Mouse (Mus musculus): ENCODE measurements around the gene Zbtb9. TPM values are rescaled to one million over a fixed set of nuclear protein-coding genes. Genes with fewer than 3 reads are reported as not detected.

Zbtb9 gene
- polyA plus RNA-seq, 1 experiment from 2014 or later, result 17.6 TPM

DNA sequence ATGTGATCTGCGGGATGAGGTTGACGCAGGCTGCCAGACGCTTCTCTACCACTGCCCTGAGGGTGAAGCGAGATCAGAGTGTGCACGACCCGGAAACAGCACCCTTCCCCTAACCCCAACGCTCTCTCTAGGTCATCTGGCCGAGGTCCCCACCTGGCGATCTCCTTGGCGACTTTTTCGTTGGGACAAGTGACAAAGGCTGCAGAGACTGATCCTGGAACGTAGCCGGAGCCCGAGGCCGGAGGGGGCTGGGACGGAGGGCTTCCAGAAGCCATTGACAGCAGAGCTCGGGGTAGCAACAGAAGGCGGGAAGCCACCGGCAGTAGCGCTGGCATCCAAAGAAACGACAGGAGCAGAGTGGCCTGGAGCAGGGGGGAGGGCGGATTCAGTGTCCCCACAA is 34.2 kb upstream of the Zbtb9 start:
- H3K4me3 ChIP-seq, result peak overlapping the region; percentile 47
- peak overlapping the region; percentile 60 for H3K9ac ChIP-seq
- H3K4me2 ChIP-seq (replicated peaks), result peak overlapping the region; percentile 96
- no peaks in the 10 kb centered on the region for H3K9me3 ChIP-seq
- H3K36me3 ChIP-seq, result peaks cover 28% of the 10 kb centered on the region
- peaks cover 48% of the 10 kb centered on the region for H3K4me1 ChIP-seq
- WGBS, result under 1% methylated on average over 22 of the region's 22 CpGs
- peak; percentile 5; the same call in 1 of the 2 replicates for ATAC-seq (ENCODE audit: low FRiP score, low read depth)
- no peak overlapping the region for H3K27ac ChIP-seq
- H3K27me3 ChIP-seq (replicated peaks), result no peaks in the 10 kb centered on the region

DNA sequence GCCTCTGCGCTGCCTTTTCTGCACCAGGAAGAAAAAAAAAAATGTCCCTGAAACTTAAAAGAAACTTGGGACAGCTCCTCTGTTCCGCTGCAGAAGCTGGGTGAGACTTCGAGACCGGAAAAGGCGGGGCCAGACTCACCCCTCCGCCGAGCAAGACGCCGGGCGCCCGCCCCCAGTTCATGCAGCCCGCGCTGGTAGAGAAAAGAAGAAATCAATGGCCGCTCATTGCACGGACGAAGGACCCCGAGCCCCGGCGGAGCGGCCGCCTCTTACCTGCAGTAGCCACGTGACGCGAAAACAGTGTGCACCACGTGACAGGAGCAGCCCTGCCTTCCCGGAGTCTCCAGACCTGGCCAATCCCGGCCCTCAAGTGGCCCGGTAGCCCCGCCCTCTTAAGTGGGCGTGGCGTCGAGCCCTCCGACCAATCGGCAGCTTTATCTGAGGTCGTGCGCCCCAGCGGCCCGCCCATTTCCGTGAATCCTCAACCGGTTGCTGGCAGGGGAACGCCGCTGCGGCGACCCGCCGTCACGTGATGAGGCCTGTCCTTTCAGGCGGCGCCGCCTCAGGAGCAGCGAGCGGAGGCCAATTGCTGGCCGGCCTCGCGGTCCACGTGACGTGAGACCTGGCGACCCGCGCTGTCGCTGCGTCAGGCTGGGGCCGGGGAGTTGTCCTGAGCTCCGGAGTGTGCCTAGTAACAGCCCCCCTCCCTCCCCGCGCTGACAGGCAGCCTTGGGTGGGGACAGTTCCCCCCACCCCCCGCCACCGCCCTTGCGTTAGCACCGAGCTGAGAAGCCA is 33.6 kb upstream of the Zbtb9 start, which contains the start of gene Cuta:
Gene Cuta (minus strand): TSS at position 392 of the 795 bp plus-strand sequence.
- H3K4me2 ChIP-seq (replicated peaks), result peak within 1 kb of the TSS; percentile 96
- H3K36me3 ChIP-seq, result peaks cover 28% of the 10 kb centered on the region
- H3K9me3 ChIP-seq, result no peaks in the 10 kb centered on the region
- H3K9ac ChIP-seq, result peak within 1 kb of the TSS; percentile 78
- H3K27ac ChIP-seq, result peak within 1 kb of the TSS; percentile 93
- H3K27me3 ChIP-seq (replicated peaks), result no peaks in the 10 kb centered on the region
- H3K4me3 ChIP-seq, result peak within 1 kb of the TSS; percentile 47
- peak; percentile 92 for ATAC-seq (ENCODE audit: low FRiP score, low read depth)
- H3K4me1 ChIP-seq, result peaks cover 47% of the 10 kb centered on the region
- WGBS, result under 1% methylated on average over 70 of the region's 70 CpGs

DNA sequence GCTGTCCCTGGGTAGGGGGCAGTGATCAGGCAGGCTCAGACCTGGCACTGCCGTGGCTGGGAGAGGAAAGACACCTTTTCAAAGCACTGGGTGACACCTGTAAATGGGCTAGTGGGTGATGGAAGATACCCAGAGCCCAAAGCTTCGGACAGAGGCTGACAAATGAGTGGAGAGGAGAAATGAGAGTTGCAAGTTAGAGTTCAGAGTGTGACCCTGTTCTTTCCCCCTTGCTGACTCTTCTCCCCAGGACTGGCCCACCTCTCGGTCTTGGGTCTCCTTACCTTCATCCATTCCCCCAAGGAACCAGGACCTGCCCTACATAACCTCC is 33.0 kb upstream of the Zbtb9 start:
- H3K9ac ChIP-seq, result peak overlapping the region; percentile 78
- peak overlapping the region; percentile 93 for H3K27ac ChIP-seq
- no peaks in the 10 kb centered on the region for H3K27me3 ChIP-seq (replicated peaks)
- H3K36me3 ChIP-seq, result peaks cover 24% of the 10 kb centered on the region
- peak overlapping the region; percentile 47 for H3K4me3 ChIP-seq
- H3K9me3 ChIP-seq, result no peaks in the 10 kb centered on the region
- peaks cover 47% of the 10 kb centered on the region for H3K4me1 ChIP-seq
- H3K4me2 ChIP-seq (replicated peaks), result peak overlapping the region; percentile 96
- ATAC-seq (ENCODE audit: low FRiP score, low read depth), result no peak
- 2% methylated on average over 3 of the region's 3 CpGs for WGBS

DNA sequence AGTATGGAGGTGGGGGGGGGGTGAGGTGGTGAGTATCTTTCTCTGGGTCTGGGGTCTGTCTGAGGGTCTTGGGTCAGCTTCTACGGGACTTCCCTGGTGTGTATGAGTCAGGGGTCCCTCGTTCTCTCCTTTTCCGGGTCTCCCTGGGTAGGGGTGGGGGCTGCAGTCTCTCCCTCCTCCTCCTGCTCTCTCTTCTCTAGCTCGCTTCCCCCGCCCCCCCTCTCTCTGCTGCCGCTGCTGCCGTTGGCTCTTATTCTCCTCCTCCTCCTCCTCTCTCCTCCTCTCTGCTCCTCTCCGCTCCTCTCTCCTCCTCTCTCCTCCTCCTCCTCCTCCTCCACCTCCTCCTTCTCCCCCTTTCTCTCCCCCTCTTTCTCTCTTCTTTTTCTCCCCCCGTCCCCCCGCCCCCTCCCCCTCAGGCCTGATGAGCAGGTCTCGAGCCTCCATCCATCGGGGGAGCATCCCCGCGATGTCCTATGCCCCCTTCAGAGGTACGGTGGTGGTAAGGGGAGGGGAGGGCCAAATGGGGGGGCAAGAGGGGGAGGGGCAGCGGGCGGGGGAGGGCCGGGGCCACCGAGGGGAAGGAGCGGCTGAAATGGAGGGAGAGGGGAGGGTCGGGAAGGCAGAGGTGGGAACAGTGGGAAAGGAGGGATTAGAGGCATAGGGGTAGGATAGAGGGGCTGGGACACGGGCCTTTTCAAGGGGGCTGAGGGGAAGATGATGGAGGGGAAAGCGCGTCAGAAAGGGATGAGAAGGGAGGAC is 31.8 kb upstream of the Zbtb9 start, which contains the start of gene Syngap1:
Gene Syngap1 (plus strand): TSS at position 223 of the 759 bp plus-strand sequence.
- Histone ChIP-seq H3K4me1 (peaks cover 58% of the 10 kb centered on the region), H3K9me3 (no peaks in the 10 kb centered on the region), H3K27me3 (replicated peaks) (no peaks in the 10 kb centered on the region), H3K4me2 (replicated peaks) (peak within 1 kb of the TSS; percentile 96), H3K9ac (peak within 1 kb of the TSS; percentile 90), H3K27ac (peak within 1 kb of the TSS; percentile 93), H3K36me3 (peaks cover 12% of the 10 kb centered on the region), H3K4me3 (peak within 1 kb of the TSS; percentile 52)
- 1% methylated on average over 21 of the region's 24 CpGs for WGBS
- ATAC-seq (ENCODE audit: low FRiP score, low read depth), result no peak

DNA sequence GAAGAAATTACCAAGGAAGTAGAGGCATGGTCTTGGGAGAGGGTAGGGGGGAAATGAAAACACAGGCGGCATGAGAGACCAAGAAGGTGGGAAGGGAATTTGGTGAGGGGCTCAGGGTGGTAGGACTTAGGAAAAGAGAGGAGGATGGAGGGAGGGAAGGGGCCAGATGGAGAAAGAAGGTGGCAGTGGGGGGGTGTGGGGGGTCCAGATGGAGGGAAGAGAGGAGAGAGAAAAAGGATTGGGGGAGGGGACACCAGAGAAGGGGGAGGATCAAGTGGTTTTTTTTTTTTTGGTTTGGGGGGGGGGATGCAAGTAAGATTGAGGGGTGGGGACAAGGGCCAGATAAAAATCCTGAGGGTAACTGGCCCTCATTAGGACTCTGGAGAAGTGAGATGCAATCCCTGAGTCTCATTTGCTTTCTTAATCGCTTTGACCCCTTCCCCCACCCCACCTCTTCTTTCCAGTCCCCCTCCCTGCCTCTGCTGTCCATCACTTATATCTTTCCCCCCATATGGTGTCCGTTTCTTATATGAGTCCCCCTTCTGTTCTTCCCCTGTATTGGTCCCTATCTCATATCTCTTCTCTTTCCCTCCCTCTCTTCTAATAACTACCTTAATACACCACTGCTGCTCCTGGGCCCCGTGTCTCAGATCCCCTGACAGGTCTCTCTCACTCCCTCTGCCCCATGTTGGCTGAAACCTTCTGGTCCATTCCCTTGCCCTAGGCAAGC is 31.0 kb upstream of the Zbtb9 start:
- Histone ChIP-seq H3K4me3 (peak overlapping the region; percentile 52), H3K27me3 (replicated peaks) (no peaks in the 10 kb centered on the region), H3K9ac (peak overlapping the region; percentile 90), H3K4me1 (peaks cover 66% of the 10 kb centered on the region), H3K36me3 (peaks cover 5% of the 10 kb centered on the region), H3K4me2 (replicated peaks) (peak overlapping the region; percentile 77), H3K27ac (peak overlapping the region; percentile 79; the same call in 1 of the 2 replicates), H3K9me3 (no peaks in the 10 kb centered on the region)
- ATAC-seq (ENCODE audit: low FRiP score, low read depth), result no peak
- 17% methylated on average over 4 of the region's 4 CpGs for WGBS

DNA sequence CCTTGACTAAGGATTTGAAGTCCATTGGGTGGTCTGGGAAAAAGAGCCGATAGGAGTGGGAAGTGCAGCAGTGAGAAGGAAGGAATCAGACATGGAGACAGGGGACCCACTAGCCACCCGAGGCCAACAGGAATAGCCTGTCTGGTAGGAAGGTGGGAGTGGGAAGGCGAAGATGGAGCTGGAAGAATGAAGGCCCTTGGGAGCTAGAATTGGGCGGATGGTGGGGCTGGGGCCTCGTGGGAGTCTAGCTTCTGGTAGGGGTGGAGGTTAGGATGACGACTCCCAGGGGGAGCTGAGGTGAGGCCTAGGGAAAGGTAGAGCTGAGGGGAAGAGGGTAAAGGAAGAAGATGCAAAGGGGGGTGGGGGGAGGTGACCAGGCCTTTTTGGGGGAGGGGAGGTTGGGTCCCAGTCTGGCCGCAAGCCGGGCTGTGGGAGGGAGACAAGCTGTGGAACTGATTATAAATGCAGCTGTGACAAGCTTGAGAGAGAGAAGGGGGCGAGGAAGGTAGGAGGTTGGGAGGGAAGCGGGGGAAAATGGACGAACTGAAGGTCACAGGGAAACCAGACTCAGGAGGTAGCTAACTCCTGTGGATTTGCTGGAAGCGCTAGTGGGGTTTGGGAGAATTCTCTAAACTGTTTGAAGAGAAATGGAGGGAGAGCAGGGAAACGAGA is 27.0 kb upstream of the Zbtb9 start:
- ATAC-seq (ENCODE audit: low FRiP score, low read depth), result no peak
- peaks cover 76% of the 10 kb centered on the region for H3K4me1 ChIP-seq
- H3K27ac ChIP-seq, result peak overlapping the region; percentile 26; the same call in 1 of the 2 replicates
- H3K27me3 ChIP-seq (replicated peaks), result no peaks in the 10 kb centered on the region
- H3K9ac ChIP-seq, result peak overlapping the region; percentile 64
- no peaks in the 10 kb centered on the region; the same call in 1 of the 2 replicates for H3K36me3 ChIP-seq
- no peaks in the 10 kb centered on the region for H3K9me3 ChIP-seq
- H3K4me3 ChIP-seq, result peak overlapping the region; percentile 37
- 23% methylated on average over 13 of the region's 13 CpGs for WGBS
- peak overlapping the region; percentile 83 for H3K4me2 ChIP-seq (replicated peaks)

DNA sequence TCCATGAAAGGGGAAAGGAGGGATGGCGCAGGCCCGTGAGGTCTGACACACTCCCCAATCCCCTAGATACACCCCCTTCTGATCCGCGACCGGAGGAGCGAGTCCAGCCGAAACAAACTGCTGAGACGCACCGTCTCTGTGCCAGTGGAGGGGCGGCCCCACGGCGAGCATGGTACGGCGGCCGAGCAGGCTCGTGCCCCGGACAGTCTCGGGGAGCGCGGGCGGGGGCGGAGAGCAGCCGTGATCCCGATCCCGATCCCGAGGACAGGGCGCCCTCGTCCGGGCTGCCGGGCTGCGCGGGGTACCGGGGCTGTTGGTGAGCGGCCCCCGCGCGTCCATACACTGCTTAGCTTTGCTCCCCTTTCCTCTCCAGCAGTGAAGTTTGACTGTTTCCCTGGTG is 26.4 kb upstream of the Zbtb9 start:
- WGBS, result 0% methylated on average over 37 of the region's 37 CpGs
- Histone ChIP-seq H3K9me3 (no peaks in the 10 kb centered on the region), H3K4me3 (peak overlapping the region; percentile 37), H3K36me3 (no peaks in the 10 kb centered on the region; the same call in 1 of the 2 replicates), H3K4me1 (peaks cover 76% of the 10 kb centered on the region), H3K27ac (peak overlapping the region; percentile 26; the same call in 1 of the 2 replicates), H3K9ac (peak overlapping the region; percentile 64), H3K27me3 (replicated peaks) (no peaks in the 10 kb centered on the region), H3K4me2 (replicated peaks) (peak overlapping the region; percentile 83)
- no peak for ATAC-seq (ENCODE audit: low FRiP score, low read depth)

DNA sequence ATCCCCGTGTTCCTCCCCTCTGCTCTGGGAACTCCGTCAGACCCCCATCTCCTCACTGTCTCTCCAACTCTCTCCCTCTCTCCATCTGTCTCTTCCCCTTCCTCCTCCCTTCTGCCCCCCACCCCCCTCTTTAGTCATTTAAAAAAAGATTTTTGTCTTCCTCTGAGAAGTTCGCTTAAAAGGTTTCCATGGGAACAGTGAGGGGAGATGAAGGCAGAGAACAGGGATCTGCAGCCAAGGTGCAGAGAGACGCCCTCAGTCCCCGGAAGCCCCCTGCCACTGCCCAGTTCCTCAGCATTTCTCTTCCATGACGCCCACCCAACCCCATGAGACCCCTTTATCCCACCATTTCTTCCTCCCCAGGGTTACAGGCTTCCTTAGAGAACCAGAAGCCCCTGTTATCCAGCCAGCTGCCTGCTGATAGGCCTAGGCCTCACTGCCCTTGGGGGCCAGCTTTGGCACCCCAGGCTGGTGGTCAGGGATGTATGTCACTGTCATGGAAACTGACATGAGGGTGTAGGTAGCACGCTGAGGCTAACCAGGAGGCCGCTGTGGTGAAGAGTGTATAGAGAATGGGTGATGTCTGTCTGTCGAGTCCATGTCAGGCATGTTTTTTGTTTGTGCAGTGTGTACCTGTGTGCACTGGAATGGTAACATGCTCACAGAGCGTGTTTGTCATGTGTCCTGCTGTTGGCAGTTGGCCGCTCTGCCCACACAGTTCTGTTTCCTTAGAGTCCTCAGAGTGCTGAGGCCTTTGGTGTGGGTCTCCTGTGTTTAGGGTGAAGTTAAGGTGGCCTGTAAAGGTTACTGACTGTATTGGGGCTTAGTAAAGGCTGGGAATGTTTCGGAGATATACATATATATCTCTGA is 25.5 kb upstream of the Zbtb9 start:
- no peak overlapping the region for H3K4me3 ChIP-seq
- peaks cover 76% of the 10 kb centered on the region for H3K4me1 ChIP-seq
- H3K27me3 ChIP-seq (replicated peaks), result no peaks in the 10 kb centered on the region
- 36% methylated on average over 12 of the region's 12 CpGs for WGBS
- 0 out of 2 replicates have a peak overlapping the region, but pooled peaks have one; percentile 22 for H3K9ac ChIP-seq
- H3K9me3 ChIP-seq, result no peaks in the 10 kb centered on the region
- no peak overlapping the region for H3K27ac ChIP-seq
- no peaks in the 10 kb centered on the region; the same call in 1 of the 2 replicates for H3K36me3 ChIP-seq
- ATAC-seq (ENCODE audit: low FRiP score, low read depth), result no peak
- peak overlapping the region; percentile 83 for H3K4me2 ChIP-seq (replicated peaks)

DNA sequence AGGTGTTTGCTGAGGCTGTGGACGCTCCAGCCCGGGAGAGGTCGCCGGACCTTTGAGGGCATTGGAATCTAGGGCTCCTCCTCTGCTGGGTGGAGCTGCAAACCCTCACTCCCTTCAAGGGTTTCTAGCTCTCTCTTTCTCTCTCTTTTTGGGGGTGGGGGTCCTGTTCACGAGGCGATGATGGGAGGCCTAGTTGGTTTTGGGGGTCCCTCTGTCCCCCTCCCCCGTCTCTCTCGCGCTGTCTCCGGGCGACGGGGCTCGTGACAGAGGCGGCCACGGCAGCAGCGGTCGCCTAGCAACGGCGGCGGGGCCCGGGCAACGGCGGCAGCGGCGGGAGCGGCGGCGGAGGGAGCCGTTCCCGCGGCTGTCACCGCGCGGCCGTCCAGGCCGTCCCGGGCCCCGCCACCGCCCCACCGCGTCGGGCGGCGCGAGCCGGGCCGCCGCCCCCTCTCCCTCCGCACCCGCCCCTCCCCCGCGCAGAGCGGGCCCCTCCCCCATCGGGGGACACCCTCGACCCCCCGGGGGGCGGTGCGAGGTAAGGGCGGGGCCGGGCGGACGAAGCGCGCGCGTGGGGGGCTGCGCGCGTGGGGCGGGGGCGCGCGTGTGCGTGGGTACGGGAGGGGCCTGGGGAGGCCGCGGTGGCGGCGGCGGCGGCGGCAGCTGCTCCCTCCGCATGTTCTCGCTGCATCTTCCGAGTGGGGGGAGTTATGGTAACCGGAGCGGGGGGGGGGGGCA is 24.5 kb upstream of the Zbtb9 start:
- no peaks in the 10 kb centered on the region for H3K9me3 ChIP-seq
- peak overlapping the region; percentile 100 for H3K4me2 ChIP-seq (replicated peaks)
- H3K27me3 ChIP-seq (replicated peaks), result peaks cover 6% of the 10 kb centered on the region; the same call in 1 of the 2 replicates
- no peak for ATAC-seq (ENCODE audit: low FRiP score, low read depth)
- H3K27ac ChIP-seq, result peak overlapping the region; percentile 81
- WGBS, result 1% methylated on average over 67 of the region's 87 CpGs
- peak overlapping the region; percentile 83 for H3K4me3 ChIP-seq
- H3K4me1 ChIP-seq, result peaks cover 82% of the 10 kb centered on the region
- H3K36me3 ChIP-seq, result no peaks in the 10 kb centered on the region; the same call in 1 of the 2 replicates
- peak overlapping the region; percentile 90 for H3K9ac ChIP-seq

DNA sequence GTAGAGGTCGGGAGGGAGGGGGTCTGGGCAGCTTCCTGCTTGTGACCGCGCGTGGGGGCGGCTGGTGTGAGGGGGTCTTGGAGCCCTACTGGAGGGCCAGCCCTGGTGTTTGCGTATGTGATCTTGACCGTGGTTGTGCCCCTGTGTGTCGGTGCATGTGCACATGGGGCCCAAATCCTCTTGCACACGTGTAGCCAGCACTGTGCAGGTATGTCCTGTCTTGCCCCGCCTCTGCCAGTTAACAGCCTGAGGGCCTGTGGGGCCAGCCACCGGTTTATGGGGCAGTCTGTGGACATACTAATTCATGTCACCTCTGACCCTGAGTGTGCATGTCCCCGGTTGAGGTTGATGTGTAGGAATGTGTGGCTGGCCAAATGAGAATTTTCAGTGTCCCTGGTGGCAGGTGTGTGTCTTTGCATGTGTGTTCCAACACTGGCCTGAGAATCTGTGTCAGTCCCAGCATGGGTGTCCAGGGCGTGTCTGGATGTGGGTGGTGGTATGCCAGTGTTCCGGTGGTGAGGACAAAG is 23.9 kb upstream of the Zbtb9 start:
- Histone ChIP-seq H3K4me2 (replicated peaks) (peak overlapping the region; percentile 100), H3K9me3 (no peaks in the 10 kb centered on the region), H3K4me3 (peak overlapping the region; percentile 83), H3K36me3 (no peaks in the 10 kb centered on the region; the same call in 1 of the 2 replicates), H3K27me3 (replicated peaks) (peaks cover 6% of the 10 kb centered on the region; the same call in 1 of the 2 replicates), H3K9ac (peak overlapping the region; percentile 90), H3K27ac (no peak overlapping the region), H3K4me1 (peaks cover 88% of the 10 kb centered on the region)
- 0 out of 2 replicates have a peak, but pooled peaks have one; percentile 30 for ATAC-seq (ENCODE audit: low FRiP score, low read depth)
- 8% methylated on average over 13 of the region's 14 CpGs for WGBS

Measured in neural tube, embryonic 12.5 days (tissue).